Mouse (Mus musculus): ENCODE measurements around the gene AC161166.1. TPM values are rescaled to one million over a fixed set of nuclear protein-coding genes. Genes with fewer than 3 reads are reported as not detected.
"Not testable (repeated sequence)": the region's sequence is repeated elsewhere in the genome, so short reads cannot be mapped to it uniquely, and the experiment has no call there.

AC161166.1 gene
- total RNA-seq, 2 experiments from 2014 or later: not detected

DNA sequence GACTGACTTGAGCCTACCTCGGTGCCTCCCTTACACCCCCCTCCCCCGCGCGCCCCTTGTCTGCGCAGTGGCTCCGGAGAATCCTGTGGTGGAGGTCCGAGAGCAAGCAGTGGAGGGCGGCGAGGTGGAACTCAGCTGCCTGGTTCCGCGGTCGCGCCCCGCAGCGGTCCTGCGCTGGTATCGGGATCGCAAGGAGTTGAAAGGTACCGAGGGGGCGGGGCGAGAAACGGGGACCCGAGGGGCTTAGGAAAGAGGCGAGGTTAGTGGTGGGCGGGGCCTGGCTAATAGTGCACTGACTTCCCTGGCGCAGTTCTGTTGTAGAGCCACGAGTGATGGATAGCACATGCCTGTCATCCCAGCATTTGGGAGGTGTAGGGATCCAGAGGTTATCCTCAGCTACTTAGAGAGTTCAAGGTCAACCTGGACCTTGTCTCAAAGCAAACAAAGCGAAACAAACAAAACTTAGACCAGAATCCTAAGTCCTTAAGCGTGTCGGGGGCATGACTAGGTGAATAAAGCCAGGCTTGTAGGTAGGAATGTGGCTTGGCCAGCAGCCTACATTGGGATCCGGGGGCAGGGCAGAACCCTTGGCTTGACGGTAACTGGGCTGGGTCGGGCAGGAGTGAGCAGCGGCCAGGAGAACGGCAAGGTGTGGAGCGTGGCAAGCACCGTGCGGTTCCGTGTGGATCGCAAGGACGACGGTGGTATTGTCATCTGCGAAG is 12.2 kb downstream of the AC161166.1 start:
- intact Hi-C loops (cut with DNase I): no loop called here

GRCm38 (mm10) chr7:24488303-24488702 is 24.0 kb downstream of the AC161166.1 start:
- no peak for DNase-seq

More for the DNA sequence above, 12.2 kb downstream of the AC161166.1 start:
- DNase-seq: no peak

DNA sequence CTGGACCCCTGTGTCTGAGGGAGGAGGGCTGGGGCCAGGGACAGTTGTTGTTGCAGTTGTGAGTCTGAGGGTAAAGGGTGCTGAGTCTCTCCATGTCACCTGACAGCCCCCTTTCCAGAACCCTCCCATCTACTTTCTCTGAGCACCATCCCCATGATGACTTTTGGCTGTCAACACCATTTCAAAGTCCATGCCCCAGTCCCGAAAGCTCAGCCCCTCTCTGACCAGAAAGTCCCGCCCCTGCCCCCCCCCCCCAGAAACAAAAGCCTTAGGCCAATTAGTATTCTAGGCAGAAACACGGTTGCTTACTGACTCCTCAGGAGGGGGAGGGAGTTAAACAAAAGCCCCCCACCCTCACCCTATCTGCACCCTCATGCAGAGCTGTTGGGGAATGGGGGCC is 24.9 kb downstream of the AC161166.1 start:
- DNase-seq: no peak
- intact Hi-C loops (cut with DNase I): no loop called here

More at GRCm38 (mm10) chr7:24488303-24488702, 24.0 kb downstream of the AC161166.1 start:
- intact Hi-C loops (cut with DNase I): no loop called here

GRCm38 (mm10) chr7:24486654-24487130 is 25.6 kb downstream of the AC161166.1 start:
- intact Hi-C loops (cut with DNase I): no loop called here
- DNase-seq: no peak

DNA sequence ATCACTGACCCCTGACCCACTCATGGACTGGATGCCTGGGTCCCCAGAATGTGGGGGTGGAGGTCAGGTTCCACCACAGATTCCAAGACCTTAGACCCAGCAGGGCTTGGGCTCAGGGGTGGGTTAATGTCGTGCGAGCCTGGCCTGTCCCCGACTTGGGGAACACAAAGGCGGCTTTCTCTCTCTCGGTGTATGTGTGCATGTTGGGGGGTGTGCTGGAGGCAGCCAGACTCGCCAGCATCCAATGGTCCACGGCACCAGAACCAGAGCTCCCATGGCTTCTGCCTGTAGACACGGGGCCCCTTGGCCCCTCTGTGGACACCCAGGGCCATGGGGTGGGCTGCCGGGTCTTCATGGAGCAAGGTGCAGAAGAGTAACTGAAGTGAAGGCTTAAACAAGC is 26.8 kb downstream of the AC161166.1 start:
- DNase-seq: no peak
- intact Hi-C loops (cut with DNase I): no loop called here

DNA sequence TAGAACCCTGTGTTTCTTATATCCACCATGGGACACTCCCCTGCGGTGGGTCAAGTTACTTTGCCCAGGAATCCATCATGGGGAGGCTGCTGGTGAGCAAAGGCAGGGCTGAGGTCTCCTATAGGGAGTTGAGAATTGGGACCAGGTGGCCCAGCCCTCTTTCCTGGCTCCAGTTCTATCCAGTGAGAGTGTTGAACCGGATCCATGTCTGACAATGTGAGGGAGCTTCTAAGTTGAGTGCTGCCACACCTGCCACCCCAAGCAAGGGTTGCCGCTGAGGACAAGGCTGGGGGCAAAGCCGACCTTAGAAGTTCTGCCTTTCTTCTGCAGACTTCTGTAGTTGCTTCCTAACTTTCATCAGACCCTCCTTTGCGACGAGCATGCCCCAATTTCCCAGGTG is 29.0 kb downstream of the AC161166.1 start:
- intact Hi-C loops (cut with DNase I); DNase-seq: not testable (repeated sequence)

DNA sequence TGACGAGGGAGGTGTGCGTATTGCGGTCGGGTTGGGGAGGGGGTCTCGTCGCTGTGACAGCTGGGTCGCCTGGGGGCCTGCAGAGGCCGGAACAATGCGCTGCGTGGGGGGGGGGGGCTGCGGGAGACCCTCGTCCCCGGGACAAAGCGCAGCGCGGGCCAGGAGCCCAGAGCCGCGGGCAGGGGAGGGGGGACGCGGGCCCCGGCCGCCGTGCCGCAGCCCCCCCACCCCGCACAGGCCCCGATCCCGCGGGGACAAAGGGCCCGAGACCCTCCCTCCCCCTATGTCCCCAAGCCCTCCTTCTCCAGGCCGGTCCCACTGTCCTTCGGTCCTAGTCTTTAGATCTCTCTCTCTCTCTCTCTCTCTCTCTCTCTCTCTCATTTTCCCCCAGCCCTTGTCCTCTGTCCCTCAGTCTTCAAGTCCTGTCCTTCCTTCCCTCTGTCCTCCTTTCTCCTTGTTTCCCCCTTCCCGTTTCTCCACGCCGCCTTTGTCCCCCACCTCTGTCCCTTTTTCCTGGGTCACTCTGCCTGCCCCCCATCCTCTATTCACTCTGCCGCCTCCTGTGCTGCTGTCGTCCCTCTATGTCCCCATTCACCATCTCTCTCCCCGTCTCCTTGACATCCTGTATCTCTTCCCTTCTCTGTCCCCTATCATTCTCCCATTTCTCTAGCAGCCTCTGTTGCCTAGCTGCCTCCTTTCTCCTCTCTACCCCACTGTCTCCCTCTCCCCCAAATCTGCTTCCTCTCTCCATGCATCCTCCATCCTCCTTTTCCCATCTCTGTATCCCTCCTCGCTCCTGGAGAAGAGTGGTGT is 29.8 kb downstream of the AC161166.1 start:
- DNase-seq: no peak
- intact Hi-C loops (cut with DNase I): no loop called here

- intact Hi-C loops (cut with DNase I): loop anchor here (2.0 kb wide), 1 partner anchor 25 kb away; the partner anchor contains the start of gene Zfp428
- peak; percentile 82 to 84 for DNase-seq
Observed at GRCm38 (mm10) chr7:24481474-24482207, 30.6 kb downstream of the AC161166.1 start, which contains the start of gene Cadm4. Gene Cadm4 (plus strand): TSS chr7:24482023.

- no peak for DNase-seq
- intact Hi-C loops (cut with DNase I): loop anchor here (2.0 kb wide), 1 partner anchor 26 kb away; the partner anchor contains the start of gene Zfp428
Observed at GRCm38 (mm10) chr7:24480986-24481473, 31.2 kb downstream of the AC161166.1 start.

DNA sequence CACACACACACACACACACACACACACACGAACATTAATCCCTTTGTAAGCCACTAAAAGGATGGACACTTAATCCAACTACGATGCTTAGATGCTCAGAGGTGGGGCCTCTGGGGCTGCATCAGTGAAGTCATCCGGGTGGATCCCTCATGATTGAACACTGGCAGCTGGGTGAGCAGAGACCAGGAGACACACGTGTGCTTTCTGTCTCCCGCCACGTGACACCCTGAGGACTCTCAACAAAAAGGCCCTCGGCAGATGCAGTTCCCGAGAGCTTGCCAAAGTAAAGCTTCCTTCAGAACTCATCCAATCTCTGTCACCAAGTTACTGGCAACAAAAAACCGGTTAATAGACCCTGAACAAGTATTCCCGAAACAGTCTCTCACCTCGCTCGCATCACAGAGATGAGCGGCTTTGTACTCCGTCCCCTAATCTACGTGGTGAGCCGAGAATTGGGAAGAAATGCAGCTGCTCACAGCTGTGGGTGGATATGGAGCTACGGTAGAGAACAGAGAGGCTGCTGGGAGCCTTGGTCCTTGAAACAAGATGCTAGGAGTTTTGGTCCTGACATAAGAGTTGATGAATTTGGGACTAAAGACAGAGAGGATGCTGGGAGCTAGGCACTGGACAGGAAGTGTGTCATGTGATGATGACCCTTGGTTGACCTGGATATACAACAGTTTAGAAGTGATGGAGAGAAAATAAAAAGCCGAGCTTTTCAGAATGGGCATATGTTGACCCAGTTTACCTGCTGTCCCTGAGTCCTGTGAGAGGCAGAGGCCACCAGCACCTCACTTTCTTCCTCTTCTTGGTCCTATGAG is 31.9 kb downstream of the AC161166.1 start:
- no peak for DNase-seq
- intact Hi-C loops (cut with DNase I): loop anchor here (2.0 kb wide), 1 partner anchor 26 kb away; the partner anchor contains the start of gene Zfp428

- no peak for DNase-seq
Observed at GRCm38 (mm10) chr7:24479685-24480084, 32.6 kb downstream of the AC161166.1 start.

GRCm38 (mm10) chr7:24478911-24479310 is 33.3 kb downstream of the AC161166.1 start:
- intact Hi-C loops (cut with DNase I): no loop called here
- no peak for DNase-seq

More at GRCm38 (mm10) chr7:24479685-24480084, 32.6 kb downstream of the AC161166.1 start:
- intact Hi-C loops (cut with DNase I): loop anchor here (2.0 kb wide), 1 partner anchor 27 kb away; the partner anchor contains the start of gene Zfp428

- intact Hi-C loops (cut with DNase I): no loop called here
- DNase-seq: no peak
Observed at GRCm38 (mm10) chr7:24476856-24477255, 35.4 kb downstream of the AC161166.1 start.

GRCm38 (mm10) chr7:24476338-24476737 is 35.9 kb downstream of the AC161166.1 start:
- no peak for DNase-seq
- intact Hi-C loops (cut with DNase I): no loop called here

GRCm38 (mm10) chr7:24474811-24475506 is 37.3 kb downstream of the AC161166.1 start:
- intact Hi-C loops (cut with DNase I): loop anchor here (1.0 to 5.0 kb wide), 3 partner anchors 72 to 188 kb away; partner anchors contain the start of genes Pinlyp and Xrcc1

DNA sequence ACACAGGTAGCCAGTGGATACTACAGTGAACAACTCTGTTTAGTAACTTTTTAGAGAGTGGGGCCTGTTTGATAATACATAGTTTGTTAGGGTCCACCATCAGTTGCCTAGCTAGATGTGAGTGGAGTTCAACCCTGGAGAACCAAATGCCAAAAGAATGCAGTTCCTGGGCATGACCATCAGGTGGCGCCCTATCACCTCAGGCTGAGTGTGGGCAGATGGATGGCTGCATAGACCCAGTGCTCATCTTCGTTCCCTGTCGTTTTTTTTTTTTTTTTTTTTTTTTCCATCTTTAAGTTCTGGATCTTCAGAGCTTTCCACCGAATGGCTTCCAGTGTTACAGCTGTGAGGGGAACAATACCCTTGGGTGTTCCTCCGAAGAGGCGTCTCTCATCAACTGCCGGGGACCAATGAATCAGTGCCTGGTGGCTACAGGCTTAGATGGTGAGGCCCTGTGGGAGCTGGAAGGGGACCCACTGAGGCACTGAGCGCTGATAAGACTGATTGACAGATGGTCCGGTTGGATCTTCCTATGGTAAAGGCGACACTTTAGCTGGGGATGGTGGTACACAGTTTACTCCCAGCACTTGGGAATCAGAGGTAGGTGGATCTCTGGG is 38.2 kb downstream of the AC161166.1 start:
- peak; percentile 67 to 68 for DNase-seq
- intact Hi-C loops (cut with DNase I): loop anchor here (1.0 to 5.0 kb wide), 4 partner anchors 33 to 189 kb away; partner anchors contain the start of genes Pinlyp and Xrcc1

More at GRCm38 (mm10) chr7:24474811-24475506, 37.3 kb downstream of the AC161166.1 start:
- no peak for DNase-seq

GRCm38 (mm10) chr7:24472937-24473336 is 39.3 kb downstream of the AC161166.1 start:
- intact Hi-C loops (cut with DNase I): loop anchor here (2.0 to 5.0 kb wide), 2 partner anchors 32 to 74 kb away; partner anchors contain the start of genes Pinlyp and Xrcc1
- DNase-seq: peak in 1 of 2 experiments; percentile 38

- intact Hi-C loops (cut with DNase I): loop anchor here (2.0 to 5.0 kb wide), 2 partner anchors 32 to 75 kb away; partner anchors contain the start of genes Pinlyp and Xrcc1
- DNase-seq: no peak
Observed at GRCm38 (mm10) chr7:24472442-24472841, 39.8 kb downstream of the AC161166.1 start.
